Mouse (Mus musculus) layer of hippocampus, adult 2 months (tissue): ENCODE results near the gene Pim1. TPM values are rescaled to one million over a fixed set of nuclear protein-coding genes. Genes with fewer than 3 reads are reported as not detected.

Source experiments
- DNase-seq, 2 experiments: peaks; one replicate each; pipeline ENCODE4 v3.0.0; 2022; ENCODE audit warnings: low spot score in 2 of 2
- H3K27ac ChIP-seq: fragments of 200-600 bp; 2 replicates; pipeline ENCODE4 v1.8.1; 2022
- H3K4me3 ChIP-seq: fragments of 200-600 bp; 2 replicates; pipeline ENCODE4 v1.8.1; 2022; ENCODE audit warnings: mild to moderate bottlenecking
- CTCF ChIP-seq: fragments of 200-600 bp; conservative IDR thresholded peaks from 2 replicates; pipeline ENCODE4 v1.8.1; 2022; ENCODE audit warnings: antibody characterized with exemption, mild to moderate bottlenecking, moderate library complexity
- total RNA-seq, 2 experiments: library from RNA; stranded (reverse); gene quantifications; 2 replicates each; pipeline ENCODE4 v1.2.3; 2021

The Pim1 gene
- total RNA-seq, 2 experiments from 2014 or later, result 4.2 to 5.6 TPM

DNA sequence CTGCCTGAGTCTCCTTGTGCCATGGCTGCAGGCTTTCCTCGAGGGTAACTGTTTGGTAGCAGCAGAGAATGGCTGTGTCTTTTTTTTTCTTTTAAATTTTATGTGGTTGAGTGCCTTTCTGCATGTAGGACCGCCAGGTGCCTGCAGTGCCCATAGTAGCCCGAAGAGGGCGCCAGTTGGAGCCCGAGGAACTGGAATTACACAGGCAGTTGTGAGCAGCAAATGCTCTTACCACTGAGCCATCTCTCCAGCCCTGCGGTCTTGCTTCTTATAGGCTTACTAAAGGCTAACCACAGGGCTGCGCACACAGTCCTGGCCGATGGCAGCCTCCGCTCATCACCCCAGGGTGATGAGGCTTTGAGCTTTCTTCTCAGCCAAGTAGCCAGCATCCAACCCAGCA, 40.7 kb downstream of the Pim1 start:
- DNase-seq, result no peak
- Histone ChIP-seq H3K27ac (no peak overlapping the region), H3K4me3 (no peak overlapping the region)
- peak; percentile 27 for TF ChIP-seq CTCF

DNA sequence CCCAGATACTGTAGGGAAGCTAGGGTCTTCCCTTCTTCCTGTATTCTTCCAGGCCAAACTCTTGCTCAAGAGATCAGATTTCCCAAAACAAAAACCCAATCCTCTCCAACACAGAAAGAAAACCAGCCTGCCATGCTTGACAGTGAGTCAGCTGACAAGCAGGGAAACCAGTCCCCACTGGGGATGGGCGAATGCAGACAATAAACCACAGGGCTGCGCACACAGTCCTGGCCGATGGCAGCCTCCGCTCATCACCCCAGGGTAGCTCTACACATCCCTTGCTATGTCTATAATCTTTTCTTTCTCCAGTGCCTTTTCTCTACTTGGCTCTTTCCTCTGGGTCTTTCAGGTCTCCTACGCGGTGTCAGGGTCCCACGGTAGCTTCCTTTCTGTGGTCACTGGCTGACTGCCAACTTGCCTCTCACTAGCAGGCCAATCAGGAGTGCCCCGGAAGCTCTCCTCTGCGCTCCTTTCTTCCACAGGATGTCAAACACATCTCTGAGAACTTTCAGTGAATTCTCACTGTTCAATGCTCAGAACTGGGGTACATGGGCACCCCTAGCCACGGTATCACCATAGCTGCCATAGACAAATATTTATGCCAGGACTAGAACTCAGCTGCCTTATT, 41.3 kb downstream of the Pim1 start:
- no peak for DNase-seq
- Histone ChIP-seq H3K27ac (no peak overlapping the region), H3K4me3 (no peak overlapping the region)
- no peak for TF ChIP-seq CTCF

DNA sequence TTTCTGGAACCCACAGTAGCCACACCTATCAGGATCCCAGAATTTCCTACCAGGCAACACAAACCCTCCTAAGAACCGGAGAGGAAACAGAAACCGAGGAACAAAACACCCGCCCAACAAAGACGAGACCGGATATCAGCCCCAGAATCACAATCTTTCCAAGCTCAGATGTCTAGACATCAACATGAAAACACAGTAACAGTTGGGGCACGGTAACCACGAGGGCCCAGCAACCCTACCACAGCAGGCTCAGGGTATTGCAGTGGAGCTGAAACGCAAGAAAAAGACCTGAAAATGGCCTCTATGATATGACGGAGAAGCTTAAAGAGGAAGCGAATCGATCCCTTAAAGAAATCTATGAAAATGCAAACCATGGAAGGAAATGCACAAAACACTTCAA, 43.3 kb downstream of the Pim1 start:
- DNase-seq, result no peak
- no peak overlapping the region for H3K27ac ChIP-seq
- TF ChIP-seq CTCF, result no peak
- no peak overlapping the region for H3K4me3 ChIP-seq

DNA sequence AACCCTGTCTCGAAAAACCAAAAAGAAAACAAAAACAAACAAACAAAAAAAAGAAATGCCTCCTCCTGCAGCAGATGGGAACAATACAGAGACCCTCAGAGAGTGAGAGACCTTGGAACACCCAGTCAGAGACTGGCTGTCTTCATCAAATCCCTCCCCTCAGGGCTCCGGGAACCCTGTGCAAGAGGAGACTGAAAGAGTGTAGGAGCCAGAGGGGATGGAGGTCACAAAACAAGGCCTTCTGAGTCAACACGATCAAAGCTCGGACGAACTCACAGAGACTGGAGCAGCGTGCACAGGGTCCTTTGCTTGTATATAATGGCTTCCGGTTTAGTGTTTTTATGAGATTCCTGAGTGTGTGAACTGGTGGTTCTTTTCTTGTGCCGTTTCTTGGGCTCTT, 49.9 kb downstream of the Pim1 start:
- H3K4me3 ChIP-seq, result no peak overlapping the region
- no peak for DNase-seq
- TF ChIP-seq CTCF, result no peak
- no peak overlapping the region for H3K27ac ChIP-seq

DNA sequence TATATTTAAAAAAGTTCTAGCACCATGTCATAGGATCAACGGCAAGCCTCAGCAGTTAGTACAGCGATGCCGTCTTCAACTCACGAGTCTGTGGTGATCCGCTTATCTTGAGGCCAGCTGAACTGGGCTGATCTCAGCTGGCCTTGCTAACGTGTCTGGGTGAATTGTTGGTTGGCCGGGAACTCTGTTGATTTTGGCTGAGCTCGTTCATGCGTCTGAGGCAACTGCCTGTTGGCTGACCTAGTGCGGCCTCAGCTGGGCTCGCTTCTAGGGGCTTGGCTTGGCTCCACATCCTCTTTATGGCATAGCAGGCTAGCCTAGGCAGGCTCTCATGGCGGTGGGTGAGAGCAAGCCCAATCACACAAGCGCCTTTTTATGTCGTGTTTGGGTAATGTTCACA, 50.9 kb downstream of the Pim1 start:
- DNase-seq, result no peak
- Histone ChIP-seq H3K27ac (no peak overlapping the region), H3K4me3 (no peak overlapping the region)
- TF ChIP-seq CTCF, result no peak

DNA sequence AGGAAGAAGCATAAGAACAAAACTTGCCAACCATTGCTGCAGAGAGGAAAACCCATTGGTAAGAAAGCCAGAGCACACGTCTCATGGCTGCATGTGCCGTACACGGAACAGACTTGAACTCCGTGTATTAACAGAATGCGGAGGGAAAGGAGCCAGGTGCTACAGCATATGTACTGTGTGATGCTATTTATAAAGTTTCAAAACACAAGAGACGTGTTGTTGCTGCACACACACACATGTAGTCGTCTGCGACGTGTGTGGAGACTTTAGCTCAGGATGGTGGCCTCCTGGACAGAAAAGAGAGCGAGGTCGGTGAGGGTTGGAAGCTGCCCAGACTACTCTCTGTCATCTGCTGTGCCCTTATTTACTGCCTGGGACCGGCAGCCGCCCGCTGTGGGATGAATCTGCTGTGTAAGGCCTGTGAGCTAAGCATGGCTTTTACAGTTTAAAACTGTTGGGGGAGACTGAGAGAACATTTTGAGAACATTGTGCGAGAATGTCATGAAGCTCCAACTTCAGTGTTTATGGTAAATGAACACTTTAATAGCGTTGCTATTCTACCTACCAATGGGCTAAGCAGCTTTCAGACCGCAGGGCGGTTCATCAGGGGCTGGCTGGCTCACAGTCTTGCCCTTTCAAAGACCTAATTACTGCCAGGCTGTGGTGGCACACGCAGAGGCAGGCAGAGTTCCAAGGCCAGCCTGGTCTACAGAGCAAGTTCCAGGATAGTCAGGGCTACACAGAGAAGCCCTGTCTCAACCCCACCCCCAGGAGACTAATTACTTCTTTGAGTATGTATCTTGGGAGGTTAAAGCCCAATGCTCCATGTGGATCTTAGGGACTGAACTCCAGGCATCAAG, 52.5 kb downstream of the Pim1 start:
- DNase-seq, result peak in 1 of 2 experiments; percentile 27
- TF ChIP-seq CTCF, result no peak
- peak overlapping the region; percentile 33; the same call in 1 of the 2 replicates for H3K27ac ChIP-seq
- H3K4me3 ChIP-seq, result no peak overlapping the region

DNA sequence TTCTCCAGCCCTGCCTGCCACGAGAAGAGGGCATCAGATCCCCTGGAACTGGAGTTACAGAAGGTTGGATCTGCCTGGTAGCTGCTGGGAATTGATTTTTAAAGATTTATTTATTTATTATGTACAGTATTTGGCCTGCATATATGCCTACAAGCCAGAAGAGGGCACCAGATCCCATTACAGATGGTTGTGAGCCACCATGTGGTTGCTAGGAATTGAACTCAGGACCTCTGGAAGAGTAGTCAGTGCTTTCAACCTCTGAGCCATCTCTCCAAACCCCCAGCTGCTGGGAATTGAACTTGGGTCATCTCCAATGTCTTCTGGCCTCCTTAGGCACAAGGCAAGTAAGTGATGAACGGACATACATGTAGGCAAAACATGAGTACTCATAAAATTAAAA, 53.5 kb downstream of the Pim1 start:
- TF ChIP-seq CTCF, result peak; percentile 28
- Histone ChIP-seq H3K27ac (no peak overlapping the region), H3K4me3 (no peak overlapping the region)
- no peak for DNase-seq

DNA sequence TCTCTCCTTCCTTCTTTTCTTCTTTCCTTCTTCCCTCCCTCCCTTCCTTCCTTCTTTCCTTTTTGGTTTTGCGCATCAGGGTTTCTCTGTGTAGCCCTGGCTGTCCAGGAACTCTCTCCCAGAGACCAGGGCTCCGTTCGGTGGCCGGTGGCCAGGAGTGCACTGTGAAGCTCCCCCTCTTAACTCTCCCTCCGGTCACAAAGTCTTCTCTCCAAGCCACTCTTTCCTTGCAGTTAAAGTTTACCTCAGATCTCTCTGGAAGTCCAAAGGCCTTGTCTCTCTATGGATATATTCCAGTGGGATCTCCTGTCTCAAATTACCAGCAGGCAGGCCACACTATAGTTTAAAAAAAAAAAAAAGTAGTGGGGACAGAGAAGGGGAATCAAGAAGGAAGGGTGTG, 54.7 kb downstream of the Pim1 start:
- Histone ChIP-seq H3K27ac (no peak overlapping the region), H3K4me3 (no peak overlapping the region)
- no peak for DNase-seq
- no peak for TF ChIP-seq CTCF

Other genes with a start within 250 kb of the Pim1 start
- gene Ppil1, start 226.6 kb upstream of the Pim1 start, total RNA-seq, result 10 to 100 TPM; 14.8 to 16.2 TPM
- gene BC004004, start 222.0 kb upstream of the Pim1 start, total RNA-seq, result 10 to 100 TPM; 78.9 to 81.5 TPM
- gene Pi16, start 173.1 kb upstream of the Pim1 start, total RNA-seq, result 1 to 10 TPM in 1 of 2 experiments, under 1 TPM in 1; 0.74 to 1.1 TPM
- 100 to 1,000 TPM; 587 to 618 TPM for gene Mtch1, start 142.8 kb upstream of the Pim1 start, total RNA-seq
- gene Fgd2, start 129.8 kb upstream of the Pim1 start, total RNA-seq, result 1 to 10 TPM; 3.8 to 4.4 TPM
- not detected for gene Gm17657, start 58.9 kb downstream of the Pim1 start, total RNA-seq
- 10 to 100 TPM; 39.8 to 41.7 TPM for gene Tbc1d22b, start 59.0 kb downstream of the Pim1 start, total RNA-seq
- not detected for gene Tmem217, start 61.6 kb downstream of the Pim1 start, total RNA-seq
- gene Rnf8, start 124.0 kb downstream of the Pim1 start, total RNA-seq, result 10 to 100 TPM; 48.6 to 50.7 TPM
- gene Gm28043, start 124.1 kb downstream of the Pim1 start, total RNA-seq, result 1 to 10 TPM; 5.3 to 5.8 TPM
- 100 to 1,000 TPM; 111 to 115 TPM for gene Cmtr1, start 169.8 kb downstream of the Pim1 start, total RNA-seq
- 10 to 100 TPM; 26.6 TPM for gene Ccdc167, start 226.3 kb downstream of the Pim1 start, total RNA-seq